Mouse (Mus musculus): Measurements from ENCODE around the gene Aebp2. TPM values are rescaled to one million over a fixed set of nuclear protein-coding genes. Genes with fewer than 3 reads are reported as not detected.

The Aebp2 gene
- polyA plus RNA-seq, 1 experiment from 2014 or later = 12.4 TPM

GRCm38 (mm10) chr6:140682829-140683228, 60.4 kb downstream of the Aebp2 start:
- 29% methylated on average over 13 of the region's 13 CpGs for WGBS (ENCODE audit: insufficient replicate concordance)
- Histone ChIP-seq H3K4me1 (ENCODE audit: control insufficient read depth, insufficient read depth, low read length) (peaks cover 16% of the 10 kb centered on the region; the same call in 1 of the 2 replicates), H3K36me3 (ENCODE audit: control insufficient read depth, insufficient read depth, low read length) (no peaks in the 10 kb centered on the region), H3K4me2 (no peak overlapping the region), H3K27ac (ENCODE audit: low read depth, low read length) (0 out of 2 replicates have a peak overlapping the region, but pooled peaks have one; percentile 5), H3K9ac (ENCODE audit: low read depth, low read length) (no peak overlapping the region), H3K9me3 (replicated peaks; ENCODE audit: control insufficient read depth, low read length) (no peaks in the 10 kb centered on the region), H3K4me3 (ENCODE audit: low read depth, low read length) (no peak overlapping the region), H3K27me3 (ENCODE audit: control insufficient read depth, insufficient read depth, low read length) (no peaks in the 10 kb centered on the region)
- ATAC-seq (replicated peaks; ENCODE audit: insufficient number of reproducible peaks, low FRiP score, low TSS enrichment) = peak; percentile 36; the same call in 1 of the 2 replicates

- H3K4me1 ChIP-seq (ENCODE audit: control insufficient read depth, insufficient read depth, low read length) = peaks cover 8% of the 10 kb centered on the region; the same call in 1 of the 2 replicates
- ATAC-seq (replicated peaks; ENCODE audit: insufficient number of reproducible peaks, low FRiP score, low TSS enrichment) = no peak
Observed at GRCm38 (mm10) chr6:140684403-140684802, 61.9 kb downstream of the Aebp2 start.

GRCm38 (mm10) chr6:140689617-140690404, 67.3 kb downstream of the Aebp2 start:
- Histone ChIP-seq H3K9me3 (replicated peaks; ENCODE audit: control insufficient read depth, low read length) (no peaks in the 10 kb centered on the region), H3K27ac (ENCODE audit: low read depth, low read length) (no peak overlapping the region)
- no peak for ATAC-seq (replicated peaks; ENCODE audit: insufficient number of reproducible peaks, low FRiP score, low TSS enrichment)

More at GRCm38 (mm10) chr6:140684403-140684802, 61.9 kb downstream of the Aebp2 start:
- H3K27me3 ChIP-seq (ENCODE audit: control insufficient read depth, insufficient read depth, low read length) = no peaks in the 10 kb centered on the region
- WGBS (ENCODE audit: insufficient replicate concordance) = 85% methylated on average over 11 of the region's 11 CpGs
- no peak overlapping the region for H3K27ac ChIP-seq (ENCODE audit: low read depth, low read length)
- no peak overlapping the region for H3K4me3 ChIP-seq (ENCODE audit: low read depth, low read length)
- H3K9ac ChIP-seq (ENCODE audit: low read depth, low read length) = no peak overlapping the region
- no peaks in the 10 kb centered on the region for H3K36me3 ChIP-seq (ENCODE audit: control insufficient read depth, insufficient read depth, low read length)
- H3K9me3 ChIP-seq (replicated peaks; ENCODE audit: control insufficient read depth, low read length) = no peaks in the 10 kb centered on the region
- no peak overlapping the region for H3K4me2 ChIP-seq

GRCm38 (mm10) chr6:140692160-140692559, 69.7 kb downstream of the Aebp2 start:
- no peak overlapping the region for H3K27ac ChIP-seq (ENCODE audit: low read depth, low read length)
- no peaks in the 10 kb centered on the region for H3K9me3 ChIP-seq (replicated peaks; ENCODE audit: control insufficient read depth, low read length)
- no peaks in the 10 kb centered on the region for H3K36me3 ChIP-seq (ENCODE audit: control insufficient read depth, insufficient read depth, low read length)
- H3K9ac ChIP-seq (ENCODE audit: low read depth, low read length) = no peak overlapping the region
- H3K4me3 ChIP-seq (ENCODE audit: low read depth, low read length) = no peak overlapping the region
- H3K4me2 ChIP-seq = no peak overlapping the region
- WGBS (ENCODE audit: insufficient replicate concordance) = 90% methylated on average over 6 of the region's 6 CpGs
- no peak for ATAC-seq (replicated peaks; ENCODE audit: insufficient number of reproducible peaks, low FRiP score, low TSS enrichment)
- H3K27me3 ChIP-seq (ENCODE audit: control insufficient read depth, insufficient read depth, low read length) = no peaks in the 10 kb centered on the region
- no peaks in the 10 kb centered on the region for H3K4me1 ChIP-seq (ENCODE audit: control insufficient read depth, insufficient read depth, low read length)

More at GRCm38 (mm10) chr6:140689617-140690404, 67.3 kb downstream of the Aebp2 start:
- Histone ChIP-seq H3K27me3 (ENCODE audit: control insufficient read depth, insufficient read depth, low read length) (no peaks in the 10 kb centered on the region), H3K4me3 (ENCODE audit: low read depth, low read length) (no peak overlapping the region), H3K4me2 (no peak overlapping the region), H3K36me3 (ENCODE audit: control insufficient read depth, insufficient read depth, low read length) (no peaks in the 10 kb centered on the region), H3K9ac (ENCODE audit: low read depth, low read length) (no peak overlapping the region), H3K4me1 (ENCODE audit: control insufficient read depth, insufficient read depth, low read length) (no peaks in the 10 kb centered on the region)
- WGBS (ENCODE audit: insufficient replicate concordance) = 82% methylated on average over 16 of the region's 16 CpGs

GRCm38 (mm10) chr6:140696192-140696879, 73.9 kb downstream of the Aebp2 start:
- Histone ChIP-seq H3K4me2 (no peak overlapping the region), H3K9me3 (replicated peaks; ENCODE audit: control insufficient read depth, low read length) (no peaks in the 10 kb centered on the region), H3K27me3 (ENCODE audit: control insufficient read depth, insufficient read depth, low read length) (no peaks in the 10 kb centered on the region), H3K4me3 (ENCODE audit: low read depth, low read length) (no peak overlapping the region), H3K27ac (ENCODE audit: low read depth, low read length) (no peak overlapping the region), H3K9ac (ENCODE audit: low read depth, low read length) (no peak overlapping the region), H3K4me1 (ENCODE audit: control insufficient read depth, insufficient read depth, low read length) (no peaks in the 10 kb centered on the region), H3K36me3 (ENCODE audit: control insufficient read depth, insufficient read depth, low read length) (no peaks in the 10 kb centered on the region)
- 73% methylated on average over 12 of the region's 12 CpGs for WGBS (ENCODE audit: insufficient replicate concordance)
- ATAC-seq (replicated peaks; ENCODE audit: insufficient number of reproducible peaks, low FRiP score, low TSS enrichment) = no peak

- no peaks in the 10 kb centered on the region for H3K27me3 ChIP-seq (ENCODE audit: control insufficient read depth, insufficient read depth, low read length)
- no peak overlapping the region for H3K27ac ChIP-seq (ENCODE audit: low read depth, low read length)
- no peaks in the 10 kb centered on the region for H3K36me3 ChIP-seq (ENCODE audit: control insufficient read depth, insufficient read depth, low read length)
- ATAC-seq (replicated peaks; ENCODE audit: insufficient number of reproducible peaks, low FRiP score, low TSS enrichment) = no peak
- no peak overlapping the region for H3K4me2 ChIP-seq
- H3K9me3 ChIP-seq (replicated peaks; ENCODE audit: control insufficient read depth, low read length) = no peaks in the 10 kb centered on the region
- H3K9ac ChIP-seq (ENCODE audit: low read depth, low read length) = no peak overlapping the region
- 84% methylated on average over 11 of the region's 11 CpGs for WGBS (ENCODE audit: insufficient replicate concordance)
- H3K4me1 ChIP-seq (ENCODE audit: control insufficient read depth, insufficient read depth, low read length) = no peaks in the 10 kb centered on the region
- no peak overlapping the region for H3K4me3 ChIP-seq (ENCODE audit: low read depth, low read length)
Observed at GRCm38 (mm10) chr6:140697994-140698393, 75.5 kb downstream of the Aebp2 start.

GRCm38 (mm10) chr6:140698596-140698995, 76.1 kb downstream of the Aebp2 start:
- Histone ChIP-seq H3K36me3 (ENCODE audit: control insufficient read depth, insufficient read depth, low read length) (no peaks in the 10 kb centered on the region), H3K27me3 (ENCODE audit: control insufficient read depth, insufficient read depth, low read length) (no peaks in the 10 kb centered on the region), H3K9me3 (replicated peaks; ENCODE audit: control insufficient read depth, low read length) (no peaks in the 10 kb centered on the region), H3K4me2 (no peak overlapping the region), H3K4me1 (ENCODE audit: control insufficient read depth, insufficient read depth, low read length) (no peaks in the 10 kb centered on the region), H3K27ac (ENCODE audit: low read depth, low read length) (no peak overlapping the region), H3K4me3 (ENCODE audit: low read depth, low read length) (no peak overlapping the region), H3K9ac (ENCODE audit: low read depth, low read length) (no peak overlapping the region)
- ATAC-seq (replicated peaks; ENCODE audit: insufficient number of reproducible peaks, low FRiP score, low TSS enrichment) = no peak
- WGBS (ENCODE audit: insufficient replicate concordance) = 79% methylated on average over 1 of the region's 1 CpGs

GRCm38 (mm10) chr6:140701259-140701658, 78.8 kb downstream of the Aebp2 start:
- Histone ChIP-seq H3K36me3 (ENCODE audit: control insufficient read depth, insufficient read depth, low read length) (no peaks in the 10 kb centered on the region), H3K4me3 (ENCODE audit: low read depth, low read length) (no peak overlapping the region), H3K27ac (ENCODE audit: low read depth, low read length) (no peak overlapping the region), H3K27me3 (ENCODE audit: control insufficient read depth, insufficient read depth, low read length) (no peaks in the 10 kb centered on the region), H3K4me1 (ENCODE audit: control insufficient read depth, insufficient read depth, low read length) (no peaks in the 10 kb centered on the region), H3K4me2 (no peak overlapping the region), H3K9me3 (replicated peaks; ENCODE audit: control insufficient read depth, low read length) (0 out of 2 replicates have a peak, but pooled peaks cover 4% of the 10 kb centered on the region), H3K9ac (ENCODE audit: low read depth, low read length) (no peak overlapping the region)
- no peak for ATAC-seq (replicated peaks; ENCODE audit: insufficient number of reproducible peaks, low FRiP score, low TSS enrichment)
- WGBS (ENCODE audit: insufficient replicate concordance) = 80% methylated on average over 6 of the region's 6 CpGs

Measured in heart, embryonic 11.5 days (tissue).